Mouse (Mus musculus) thymus, adult 2 months (tissue): ENCODE results near the gene Atp13a2. TPM values are rescaled to one million over a fixed set of nuclear protein-coding genes. Genes with fewer than 3 reads are reported as not detected.

ENCODE experiments used
- DNase-seq: peaks from one replicate; pipeline ENCODE4 v3.0.0; 2021
- H3K27ac ChIP-seq: fragments of 200-500 bp; 2 replicates; pipeline ENCODE4 v1.5.1; 2012; ENCODE audit warnings: low read length, control low read depth; ENCODE audit not compliant: control insufficient read depth, insufficient read depth
- H3K27me3 ChIP-seq: fragments of 200-500 bp; 2 replicates; pipeline ENCODE4 v1.6.1; 2012; ENCODE audit warnings: mild to moderate bottlenecking, low read length, moderate library complexity, mixed read lengths; ENCODE audit not compliant: control insufficient read depth, insufficient read depth
- H3K36me3 ChIP-seq: fragments of 200-500 bp; 2 replicates; pipeline ENCODE4 v1.6.1; 2012; ENCODE audit warnings: mild to moderate bottlenecking, low read length, moderate library complexity; ENCODE audit not compliant: control insufficient read depth, insufficient read depth
- H3K4me1 ChIP-seq: fragments of 200-500 bp; replicated peaks from 2 replicates; pipeline ENCODE4 v1.6.1; 2012; ENCODE audit warnings: low read length; ENCODE audit not compliant: control insufficient read depth, insufficient read depth
- H3K4me3 ChIP-seq: fragments of 200-500 bp; 2 replicates; pipeline ENCODE4 v1.5.1; 2012; ENCODE audit warnings: mild to moderate bottlenecking, low read length, control low read depth, moderate library complexity; ENCODE audit not compliant: control insufficient read depth, insufficient read depth
- CTCF ChIP-seq: fragments of 200-500 bp; IDR thresholded peaks from 2 replicates; pipeline ENCODE4 v1.5.1; 2012; ENCODE audit warnings: mild to moderate bottlenecking, control low read depth, low read length, moderate library complexity, borderline replicate concordance; ENCODE audit not compliant: control insufficient read depth, poor library complexity, insufficient read depth; ENCODE audit errors: extremely low read depth
- POLR2A ChIP-seq: fragments of 200-500 bp; IDR thresholded peaks from 2 replicates; pipeline ENCODE4 v1.6.1; 2012; ENCODE audit warnings: mild to moderate bottlenecking, low read length, control low read depth, moderate library complexity; ENCODE audit not compliant: control insufficient read depth, poor library complexity, insufficient read depth; ENCODE audit errors: extremely low read depth
- WGBS: fragments of 180-500 bp; shearing (Covaris S2); methylation state at CpG from one replicate; pipeline ENCODE4 v1.1.7; 2018; 5-methylcytosine and 5-hydroxymethylcytosine counted together
- polyA plus RNA-seq: library from polyadenylated mRNA; depleted of rRNA; stranded (reverse); fragments of >200 nt; gene quantifications from 2 replicates; pipeline ENCODE4 v1.2.3, GENCODE M21; 2012

Atp13a2 gene
- polyA plus RNA-seq, 1 experiment, result 300 TPM

DNA sequence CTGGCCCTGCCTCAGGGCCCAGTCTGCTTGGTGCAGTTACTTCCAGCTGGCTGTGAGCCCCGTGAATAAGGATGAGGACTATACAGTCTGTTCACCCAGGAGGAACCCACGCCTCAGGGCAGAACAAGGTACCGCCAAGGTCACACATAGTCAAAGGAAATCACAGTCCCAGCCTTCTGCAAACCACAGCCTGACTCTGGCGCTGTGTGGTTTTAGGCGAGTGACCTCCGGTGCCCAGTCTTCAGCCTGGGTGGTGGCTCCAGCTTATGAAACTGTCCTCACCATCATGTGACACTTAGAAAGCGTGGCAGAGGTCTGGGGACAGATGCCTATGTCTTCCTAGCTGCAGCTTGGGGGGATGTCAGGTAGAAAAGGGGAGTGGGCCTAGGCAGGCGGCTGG is 9.1 kb downstream of the Atp13a2 start:
- WGBS, result 86% methylated on average over 8 of the region's 8 CpGs
- no peak for DNase-seq
- no peaks in the 10 kb centered on the region for H3K4me1 ChIP-seq
- H3K4me3 ChIP-seq, result no peak overlapping the region
- TF ChIP-seq POLR2A (no peak), CTCF (no peak)
- no peaks in the 10 kb centered on the region for H3K27me3 ChIP-seq
- H3K27ac ChIP-seq, result no peak overlapping the region
- peaks cover 17% of the 10 kb centered on the region for H3K36me3 ChIP-seq

DNA sequence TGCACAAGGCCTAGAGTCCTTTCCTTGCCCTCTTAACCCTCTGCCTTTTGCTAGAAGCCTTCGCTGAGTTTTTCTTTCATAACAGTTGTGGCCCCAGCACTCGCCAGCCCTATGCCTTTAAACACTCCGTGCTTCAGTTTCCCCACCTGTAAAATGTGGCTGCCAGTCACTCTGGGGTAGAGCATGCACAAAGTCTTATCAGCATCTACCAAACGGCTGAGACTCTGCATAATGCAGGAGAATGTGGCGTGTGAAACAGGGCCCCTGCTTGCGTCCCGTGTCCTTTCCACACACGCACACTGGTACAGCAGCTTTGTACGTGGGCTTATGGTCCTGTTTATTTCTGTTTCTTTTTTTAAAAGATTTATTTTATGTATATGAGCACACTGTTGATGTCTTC is 10.1 kb downstream of the Atp13a2 start:
- Histone ChIP-seq H3K27ac (no peak overlapping the region), H3K27me3 (no peaks in the 10 kb centered on the region), H3K4me1 (no peaks in the 10 kb centered on the region), H3K36me3 (peaks cover 17% of the 10 kb centered on the region), H3K4me3 (no peak overlapping the region)
- TF ChIP-seq CTCF, result no peak
- TF ChIP-seq POLR2A, result no peak
- 98% methylated on average over 9 of the region's 9 CpGs for WGBS
- no peak for DNase-seq

DNA sequence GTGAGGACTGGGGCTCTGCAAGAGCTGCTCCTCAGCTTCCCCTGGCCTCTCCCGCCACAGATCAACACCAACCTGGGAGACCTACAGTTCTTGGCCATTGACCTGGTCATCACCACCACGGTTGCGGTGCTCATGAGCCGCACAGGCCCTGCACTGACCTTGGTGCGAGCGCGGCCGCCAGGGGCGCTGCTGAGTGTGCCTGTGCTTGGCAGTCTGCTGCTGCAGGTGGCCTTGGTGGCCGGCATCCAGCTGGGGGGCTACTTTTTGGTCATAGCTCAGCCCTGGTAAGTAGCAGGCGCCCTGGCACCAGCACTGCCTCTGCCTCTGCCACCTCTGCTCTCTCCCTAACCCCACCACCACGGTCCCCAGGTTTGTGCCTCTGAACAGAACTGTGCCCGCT is 19.3 kb downstream of the Atp13a2 start:
- TF ChIP-seq CTCF (no peak), POLR2A (no peak)
- WGBS, result 97% methylated on average over 13 of the region's 13 CpGs
- peaks cover 5% of the 10 kb centered on the region; the same call in 1 of the 2 replicates for H3K36me3 ChIP-seq
- no peak overlapping the region for H3K4me3 ChIP-seq
- peaks cover 3% of the 10 kb centered on the region; the same call in 1 of the 2 replicates for H3K27me3 ChIP-seq
- H3K4me1 ChIP-seq, result peaks cover 8% of the 10 kb centered on the region; the same call in 1 of the 2 replicates
- H3K27ac ChIP-seq, result no peak overlapping the region
- DNase-seq, result no peak

DNA sequence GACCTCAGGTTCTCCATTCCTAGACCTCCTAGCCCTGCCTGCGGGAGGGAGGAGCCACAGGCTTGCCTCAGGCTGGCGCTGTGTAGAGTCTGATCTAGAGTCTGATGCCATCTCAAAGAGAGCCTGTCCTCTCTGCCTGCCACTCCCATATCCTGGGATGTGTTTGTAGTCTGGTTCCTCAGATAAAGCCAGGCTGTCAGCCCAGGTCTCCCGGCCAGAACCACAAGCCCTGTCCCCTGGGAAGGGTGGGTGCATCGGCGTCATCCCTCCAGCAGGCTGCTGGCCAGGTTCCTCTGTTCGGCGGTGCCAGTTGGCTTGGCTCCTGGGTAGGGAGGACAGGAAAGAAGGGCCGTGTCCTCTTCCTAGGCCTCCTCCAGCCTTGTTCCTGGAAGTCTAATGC is 21.4 kb downstream of the Atp13a2 start:
- 96% methylated on average over 8 of the region's 8 CpGs for WGBS
- Histone ChIP-seq H3K36me3 (peaks cover 5% of the 10 kb centered on the region; the same call in 1 of the 2 replicates), H3K4me3 (no peak overlapping the region), H3K27me3 (peaks cover 3% of the 10 kb centered on the region; the same call in 1 of the 2 replicates), H3K4me1 (peaks cover 8% of the 10 kb centered on the region; the same call in 1 of the 2 replicates), H3K27ac (no peak overlapping the region)
- DNase-seq, result no peak
- TF ChIP-seq POLR2A, result no peak
- no peak for TF ChIP-seq CTCF

DNA sequence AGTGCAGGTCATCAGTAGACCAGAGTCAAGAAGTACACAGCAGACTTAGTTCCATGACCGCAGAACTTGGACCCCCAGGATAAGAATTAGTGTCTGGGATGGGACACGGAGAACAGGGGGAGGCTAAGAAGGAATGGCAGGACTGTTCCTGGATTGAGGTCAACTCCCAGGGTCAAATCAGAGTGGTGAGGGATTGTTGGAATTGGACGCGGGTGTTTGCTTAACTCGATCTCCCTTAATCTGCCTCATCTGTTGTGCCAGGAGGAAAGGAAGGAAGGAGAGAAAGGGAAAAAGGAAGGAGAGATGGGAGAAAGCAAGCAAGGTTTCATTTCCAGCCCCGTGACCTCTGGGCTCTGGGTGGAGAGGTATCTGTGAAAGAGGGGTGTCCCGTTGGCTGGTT is 23.4 kb downstream of the Atp13a2 start, which contains the start of gene Mfap2:
Gene Mfap2 (plus strand): TSS at position 301 of the 400 bp plus-strand sequence.
- Histone ChIP-seq H3K4me3 (peak within 1 kb of the TSS; percentile 18), H3K27ac (no peak within 1 kb of the TSS), H3K36me3 (no peaks in the 10 kb centered on the region), H3K27me3 (peaks cover 3% of the 10 kb centered on the region; the same call in 1 of the 2 replicates), H3K4me1 (peaks cover 8% of the 10 kb centered on the region; the same call in 1 of the 2 replicates)
- no peak for TF ChIP-seq POLR2A
- TF ChIP-seq CTCF, result no peak
- 37% methylated on average over 7 of the region's 7 CpGs for WGBS
- DNase-seq, result no peak

DNA sequence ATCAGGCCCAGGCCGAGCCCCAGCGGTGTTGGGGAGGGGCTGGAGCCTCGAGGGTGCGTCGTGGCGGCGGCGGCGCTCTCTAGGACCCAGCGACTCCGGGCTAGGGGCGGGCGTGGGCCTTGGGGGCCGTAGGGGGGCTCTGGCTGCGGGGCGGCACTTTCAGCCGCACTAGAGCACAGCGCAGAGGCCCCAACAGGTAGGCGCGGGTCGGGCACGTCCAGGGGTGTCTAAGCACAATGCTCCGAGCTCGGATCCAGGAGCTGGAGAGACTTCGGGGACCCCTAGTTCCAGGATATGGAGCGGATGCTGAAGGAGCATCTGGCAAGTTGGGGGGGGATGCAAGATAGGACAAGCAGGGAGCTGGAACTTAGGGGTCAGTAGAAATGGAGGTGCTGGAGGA is 23.9 kb downstream of the Atp13a2 start:
- peaks cover 8% of the 10 kb centered on the region; the same call in 1 of the 2 replicates for H3K4me1 ChIP-seq
- no peak overlapping the region for H3K27ac ChIP-seq
- DNase-seq, result no peak
- no peaks in the 10 kb centered on the region for H3K36me3 ChIP-seq
- 5% methylated on average over 26 of the region's 26 CpGs for WGBS
- peak overlapping the region; percentile 18 for H3K4me3 ChIP-seq
- H3K27me3 ChIP-seq, result peaks cover 3% of the 10 kb centered on the region; the same call in 1 of the 2 replicates
- TF ChIP-seq POLR2A (no peak), CTCF (no peak)

DNA sequence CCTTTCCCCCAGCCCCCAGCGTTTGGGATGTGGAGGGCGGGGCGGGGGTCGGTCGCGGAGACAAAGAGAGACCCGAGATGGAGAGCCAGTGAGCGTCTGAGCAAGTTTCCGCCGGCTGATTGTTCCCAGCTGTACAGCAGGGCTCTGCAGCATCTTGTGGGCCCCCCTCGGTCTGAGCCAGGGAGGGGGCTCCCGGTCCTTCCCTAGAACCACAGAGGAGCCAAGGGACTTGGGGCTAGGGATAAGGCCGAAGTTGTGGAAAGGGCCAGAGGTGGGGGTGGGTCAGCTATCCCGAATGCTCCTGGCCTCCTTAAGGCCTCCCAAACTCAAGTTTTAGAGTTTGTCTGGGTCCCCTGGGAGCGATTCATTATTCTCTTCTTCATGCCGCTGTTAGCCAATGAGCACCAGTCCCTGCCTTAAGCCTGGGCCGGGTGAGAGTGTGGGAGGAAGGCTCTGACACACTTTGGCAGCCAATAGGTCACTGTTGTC is 24.3 kb downstream of the Atp13a2 start:
- TF ChIP-seq CTCF, result no peak
- TF ChIP-seq POLR2A, result no peak
- H3K27me3 ChIP-seq, result peaks cover 3% of the 10 kb centered on the region; the same call in 1 of the 2 replicates
- H3K4me3 ChIP-seq, result no peak overlapping the region
- no peak for DNase-seq
- 34% methylated on average over 17 of the region's 17 CpGs for WGBS
- peaks cover 8% of the 10 kb centered on the region; the same call in 1 of the 2 replicates for H3K4me1 ChIP-seq
- no peak overlapping the region for H3K27ac ChIP-seq
- H3K36me3 ChIP-seq, result no peaks in the 10 kb centered on the region
